Mouse (Mus musculus) retina, postnatal 1 day (tissue): ENCODE results near the gene Mest.

Experiments
- DNase-seq: peaks from one replicate; pipeline ENCODE4 v3.0.0-alpha.2; 2012

Mest gene

GRCm38 (mm10) chr6:30710371-30711364 is 12.7 kb upstream of the Mest start:
- no peak for DNase-seq

GRCm38 (mm10) chr6:30711365-30711763 is 12.0 kb upstream of the Mest start:
- no peak for DNase-seq

- no peak for DNase-seq
Observed at GRCm38 (mm10) chr6:30712484-30712883, 10.9 kb upstream of the Mest start.

GRCm38 (mm10) chr6:30713455-30713854 is 9.9 kb upstream of the Mest start:
- no peak for DNase-seq

GRCm38 (mm10) chr6:30713896-30714295 is 9.5 kb upstream of the Mest start:
- no peak for DNase-seq

GRCm38 (mm10) chr6:30714891-30715471 is 8.4 kb upstream of the Mest start:
- DNase-seq = no peak

GRCm38 (mm10) chr6:30716796-30717195 is 6.6 kb upstream of the Mest start:
- DNase-seq = no peak

GRCm38 (mm10) chr6:30722385-30723164 is 772 bp upstream of the Mest start:
- DNase-seq = peak; percentile 60

- peak; percentile 19 for DNase-seq
Observed at GRCm38 (mm10) chr6:30730301-30730971, 7.1 kb downstream of the Mest start.

GRCm38 (mm10) chr6:30732571-30733130 is 9.3 kb downstream of the Mest start:
- DNase-seq = peak; percentile 29

GRCm38 (mm10) chr6:30734465-30734864 is 11.1 kb downstream of the Mest start:
- peak; percentile 12 for DNase-seq

GRCm38 (mm10) chr6:30734988-30735727 is 11.8 kb downstream of the Mest start:
- peak; percentile 29 for DNase-seq

GRCm38 (mm10) chr6:30735728-30736371 is 12.5 kb downstream of the Mest start:
- DNase-seq = peak; percentile 76

GRCm38 (mm10) chr6:30736372-30736762 is 13.0 kb downstream of the Mest start:
- DNase-seq = peak; percentile 77

GRCm38 (mm10) chr6:30736864-30737547 is 13.7 kb downstream of the Mest start:
- peak; percentile 89 for DNase-seq

GRCm38 (mm10) chr6:30737548-30738463 is 14.5 kb downstream of the Mest start:
- peak; percentile 86 for DNase-seq

- DNase-seq = no peak
Observed at GRCm38 (mm10) chr6:30738464-30739006, 15.2 kb downstream of the Mest start.

GRCm38 (mm10) chr6:30739177-30739747 is 15.9 kb downstream of the Mest start:
- peak; percentile 60 for DNase-seq

- no peak for DNase-seq
Observed at GRCm38 (mm10) chr6:30744846-30745245, 21.5 kb downstream of the Mest start.
